Mouse (Mus musculus): Measurements from ENCODE around the gene Map4.

- TF ChIP-seq CTCF (conservative IDR thresholded peaks at IDR 0.05; ENCODE audit: insufficient read depth, insufficient read length, low read depth, low read length) (no peak), POLR2A (IDR thresholded peaks at IDR 0.05; ENCODE audit: low read depth, low read length) (no peak)
Measured at GRCm38 (mm10) chr9:109902246-109902645, 29.0 kb upstream of the Map4 start.

Measured in kidney, adult 2 months (tissue).